Mouse (Mus musculus): ENCODE results near the gene Mapkapk3. TPM values are rescaled to one million over a fixed set of nuclear protein-coding genes. Genes with fewer than 3 reads are reported as not detected.

Mapkapk3 gene
- polyA plus RNA-seq, 1 experiment: 28.0 TPM

DNA sequence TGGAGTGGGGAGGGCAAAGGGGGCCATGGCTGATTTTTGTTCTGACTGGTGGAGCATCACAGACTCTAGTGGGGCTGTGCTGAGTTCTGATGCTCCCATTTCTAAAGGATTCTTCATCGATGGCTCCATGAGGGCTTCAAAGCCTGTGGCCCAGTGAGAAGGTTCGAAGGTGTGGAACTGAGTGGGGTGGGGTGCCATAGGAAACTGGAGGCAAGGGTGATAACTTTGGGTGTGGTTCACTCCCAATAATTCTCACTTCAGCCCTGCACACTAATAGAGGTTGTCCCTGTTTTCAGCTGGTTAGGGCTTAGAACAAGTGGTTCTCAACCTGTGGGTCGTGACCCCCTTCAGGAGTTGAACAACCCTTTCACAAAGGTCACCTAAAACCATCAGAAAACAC, 14.7 kb upstream of the Mapkapk3 start:
- no peak for DNase-seq (ENCODE audit: low read depth in 1 of 2, low spot score in 2 of 2)
- TF ChIP-seq CTCF (IDR thresholded peaks at IDR 0.05; ENCODE audit: extremely low read depth, insufficient read depth, insufficient read length, insufficient replicate concordance) (no peak), POLR2A (IDR thresholded peaks at IDR 0.05; ENCODE audit: low read depth, low read length) (no peak)
- WGBS: 78% methylated on average over 3 of the region's 3 CpGs
- Histone ChIP-seq H3K4me3 (ENCODE audit: extremely low read depth, insufficient read depth, insufficient read length) (no peak overlapping the region), H3K4me1 (ENCODE audit: control insufficient read depth, insufficient read depth, insufficient read length) (no peaks in the 10 kb centered on the region), H3K27ac (ENCODE audit: insufficient read depth, low read length) (no peak overlapping the region), H3K36me3 (ENCODE audit: control insufficient read depth, insufficient read depth, low read length) (no peaks in the 10 kb centered on the region), H3K27me3 (ENCODE audit: control insufficient read depth, insufficient read depth, low read length) (no peaks in the 10 kb centered on the region)

DNA sequence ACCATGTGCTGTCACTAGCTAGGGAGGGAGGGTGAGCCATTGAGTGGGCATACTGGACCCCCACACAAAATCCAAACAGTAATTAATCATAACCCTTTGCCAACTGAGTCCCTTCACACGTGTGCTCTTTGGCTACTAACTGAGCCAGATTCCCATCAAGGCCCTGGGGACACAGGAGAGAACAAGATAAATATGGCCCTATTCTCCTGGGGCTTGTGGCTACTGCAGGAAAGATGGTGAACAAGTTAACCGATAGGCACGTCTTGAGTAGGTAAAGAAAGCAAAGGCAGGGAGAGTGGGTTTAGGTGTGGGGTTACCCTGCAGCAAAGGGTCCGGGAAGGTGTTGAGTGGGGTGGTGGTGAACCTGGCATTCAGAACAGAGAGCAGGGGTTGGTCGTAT, 14.2 kb upstream of the Mapkapk3 start:
- Histone ChIP-seq H3K27ac (ENCODE audit: insufficient read depth, low read length) (no peak overlapping the region), H3K36me3 (ENCODE audit: control insufficient read depth, insufficient read depth, low read length) (no peaks in the 10 kb centered on the region), H3K4me3 (ENCODE audit: extremely low read depth, insufficient read depth, insufficient read length) (no peak overlapping the region), H3K4me1 (ENCODE audit: control insufficient read depth, insufficient read depth, insufficient read length) (no peaks in the 10 kb centered on the region), H3K27me3 (ENCODE audit: control insufficient read depth, insufficient read depth, low read length) (no peaks in the 10 kb centered on the region)
- TF ChIP-seq CTCF (IDR thresholded peaks at IDR 0.05; ENCODE audit: extremely low read depth, insufficient read depth, insufficient read length, insufficient replicate concordance): no peak
- TF ChIP-seq POLR2A (IDR thresholded peaks at IDR 0.05; ENCODE audit: low read depth, low read length): no peak
- DNase-seq (ENCODE audit: low read depth in 1 of 2, low spot score in 2 of 2): no peak
- 58% methylated on average over 5 of the region's 5 CpGs for WGBS

DNA sequence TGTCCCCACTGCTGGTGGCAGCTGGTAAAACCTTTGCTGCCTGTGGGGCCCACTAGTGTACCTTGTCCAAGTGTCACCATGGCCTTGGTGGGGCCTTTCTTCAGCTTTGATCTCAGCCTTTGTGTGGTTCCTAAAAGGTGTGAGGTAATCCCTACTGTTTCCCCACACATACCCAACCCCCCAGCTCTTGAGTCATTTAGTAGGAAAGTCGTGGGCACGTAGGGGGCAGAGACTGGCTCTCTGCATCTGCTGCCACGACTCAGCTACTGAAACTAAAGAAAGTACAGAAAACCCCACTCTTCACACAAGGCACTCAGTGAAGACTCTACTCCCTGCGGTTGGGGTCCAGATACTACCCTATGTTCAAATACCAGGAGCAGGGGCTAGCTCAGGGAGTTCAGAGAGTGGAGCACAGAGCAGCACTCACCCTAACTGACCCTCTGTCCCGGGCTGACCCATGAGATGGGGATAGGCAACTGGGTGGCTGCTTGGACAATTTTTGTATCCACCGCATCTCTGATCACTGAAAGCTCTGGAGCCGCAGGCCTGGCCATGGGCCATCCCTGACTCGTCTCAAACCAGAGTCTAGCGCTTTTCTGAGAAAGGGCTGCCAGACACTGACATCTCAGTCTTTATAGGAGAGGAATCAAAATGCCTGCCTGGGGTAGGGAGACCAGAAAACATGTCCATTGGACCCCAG, 13.6 kb upstream of the Mapkapk3 start:
- no peak for DNase-seq (ENCODE audit: low read depth in 1 of 2, low spot score in 2 of 2)
- no peaks in the 10 kb centered on the region for H3K27me3 ChIP-seq (ENCODE audit: control insufficient read depth, insufficient read depth, low read length)
- no peak overlapping the region for H3K27ac ChIP-seq (ENCODE audit: insufficient read depth, low read length)
- TF ChIP-seq POLR2A (IDR thresholded peaks at IDR 0.05; ENCODE audit: low read depth, low read length): no peak
- TF ChIP-seq CTCF (IDR thresholded peaks at IDR 0.05; ENCODE audit: extremely low read depth, insufficient read depth, insufficient read length, insufficient replicate concordance): no peak
- H3K4me1 ChIP-seq (ENCODE audit: control insufficient read depth, insufficient read depth, insufficient read length): no peaks in the 10 kb centered on the region
- no peak overlapping the region for H3K4me3 ChIP-seq (ENCODE audit: extremely low read depth, insufficient read depth, insufficient read length)
- WGBS: 71% methylated on average over 9 of the region's 9 CpGs
- no peaks in the 10 kb centered on the region for H3K36me3 ChIP-seq (ENCODE audit: control insufficient read depth, insufficient read depth, low read length)

DNA sequence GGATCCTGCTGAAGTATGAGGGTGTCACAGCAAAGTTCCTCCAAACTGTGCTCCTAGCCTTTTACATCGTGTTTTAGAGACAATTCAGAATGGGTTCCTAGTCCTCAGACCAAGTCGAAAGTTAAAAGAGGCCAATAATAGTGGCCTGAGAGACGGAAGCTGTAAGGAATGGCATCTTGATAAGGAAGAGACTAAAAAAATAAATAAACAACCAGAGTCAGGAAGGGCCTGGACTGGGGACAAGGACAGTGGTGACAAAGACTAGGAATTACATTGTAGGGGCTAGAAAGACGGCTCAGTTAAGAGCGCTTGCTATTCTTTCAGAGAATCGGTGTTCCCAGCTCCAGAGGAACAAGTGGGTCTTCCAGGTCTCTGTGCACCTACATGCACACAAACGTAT, 12.9 kb upstream of the Mapkapk3 start:
- no peak for DNase-seq (ENCODE audit: low read depth in 1 of 2, low spot score in 2 of 2)
- no peaks in the 10 kb centered on the region for H3K27me3 ChIP-seq (ENCODE audit: control insufficient read depth, insufficient read depth, low read length)
- no peaks in the 10 kb centered on the region for H3K36me3 ChIP-seq (ENCODE audit: control insufficient read depth, insufficient read depth, low read length)
- no peak overlapping the region for H3K27ac ChIP-seq (ENCODE audit: insufficient read depth, low read length)
- 87% methylated on average over 7 of the region's 7 CpGs for WGBS
- TF ChIP-seq POLR2A (IDR thresholded peaks at IDR 0.05; ENCODE audit: low read depth, low read length): no peak
- TF ChIP-seq CTCF (IDR thresholded peaks at IDR 0.05; ENCODE audit: extremely low read depth, insufficient read depth, insufficient read length, insufficient replicate concordance): no peak
- H3K4me1 ChIP-seq (ENCODE audit: control insufficient read depth, insufficient read depth, insufficient read length): no peaks in the 10 kb centered on the region
- H3K4me3 ChIP-seq (ENCODE audit: extremely low read depth, insufficient read depth, insufficient read length): no peak overlapping the region

DNA sequence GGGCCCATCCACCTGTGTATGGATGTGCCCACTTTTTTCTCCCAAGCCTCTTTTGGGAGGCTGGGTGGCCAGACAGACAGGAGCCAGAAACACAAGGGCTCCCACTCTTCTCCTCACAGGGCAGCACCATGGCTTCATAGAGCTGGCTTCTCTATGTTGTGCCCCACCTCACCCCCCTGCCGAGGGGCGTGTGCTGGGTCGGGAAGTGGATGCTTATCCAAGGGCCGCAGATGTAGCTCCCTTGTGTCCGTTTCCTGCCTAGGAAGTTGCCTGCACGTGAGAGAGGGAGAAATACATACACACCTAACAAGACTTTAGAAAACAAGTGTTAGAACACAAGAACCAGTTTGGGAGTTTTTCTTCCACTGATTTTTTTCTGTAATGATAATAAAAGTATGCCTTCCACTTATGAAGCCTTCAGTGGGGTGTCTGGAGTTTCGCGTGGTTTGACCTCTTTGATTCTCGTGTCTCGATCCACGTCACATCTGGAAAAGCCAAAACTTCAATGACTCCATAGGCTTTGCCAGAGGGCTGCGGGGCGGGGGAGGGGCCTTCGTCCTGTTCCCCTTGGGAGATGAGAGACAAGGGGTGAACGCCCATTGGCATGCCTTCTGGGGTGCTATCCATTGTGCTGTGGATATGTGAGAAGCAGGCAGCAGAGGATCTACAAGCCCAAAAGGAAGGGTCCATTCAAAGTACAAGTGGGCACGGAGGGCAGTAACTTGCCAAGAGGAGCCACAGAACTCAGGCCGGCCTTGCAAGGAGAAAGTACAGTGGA, 12.1 kb upstream of the Mapkapk3 start:
- Histone ChIP-seq H3K27ac (ENCODE audit: insufficient read depth, low read length) (no peak overlapping the region), H3K4me1 (ENCODE audit: control insufficient read depth, insufficient read depth, insufficient read length) (no peaks in the 10 kb centered on the region), H3K27me3 (ENCODE audit: control insufficient read depth, insufficient read depth, low read length) (no peaks in the 10 kb centered on the region), H3K4me3 (ENCODE audit: extremely low read depth, insufficient read depth, insufficient read length) (no peak overlapping the region), H3K36me3 (ENCODE audit: control insufficient read depth, insufficient read depth, low read length) (no peaks in the 10 kb centered on the region)
- 89% methylated on average over 17 of the region's 17 CpGs for WGBS
- no peak for DNase-seq (ENCODE audit: low read depth in 1 of 2, low spot score in 2 of 2)
- TF ChIP-seq CTCF (IDR thresholded peaks at IDR 0.05; ENCODE audit: extremely low read depth, insufficient read depth, insufficient read length, insufficient replicate concordance): no peak
- TF ChIP-seq POLR2A (IDR thresholded peaks at IDR 0.05; ENCODE audit: low read depth, low read length): no peak

DNA sequence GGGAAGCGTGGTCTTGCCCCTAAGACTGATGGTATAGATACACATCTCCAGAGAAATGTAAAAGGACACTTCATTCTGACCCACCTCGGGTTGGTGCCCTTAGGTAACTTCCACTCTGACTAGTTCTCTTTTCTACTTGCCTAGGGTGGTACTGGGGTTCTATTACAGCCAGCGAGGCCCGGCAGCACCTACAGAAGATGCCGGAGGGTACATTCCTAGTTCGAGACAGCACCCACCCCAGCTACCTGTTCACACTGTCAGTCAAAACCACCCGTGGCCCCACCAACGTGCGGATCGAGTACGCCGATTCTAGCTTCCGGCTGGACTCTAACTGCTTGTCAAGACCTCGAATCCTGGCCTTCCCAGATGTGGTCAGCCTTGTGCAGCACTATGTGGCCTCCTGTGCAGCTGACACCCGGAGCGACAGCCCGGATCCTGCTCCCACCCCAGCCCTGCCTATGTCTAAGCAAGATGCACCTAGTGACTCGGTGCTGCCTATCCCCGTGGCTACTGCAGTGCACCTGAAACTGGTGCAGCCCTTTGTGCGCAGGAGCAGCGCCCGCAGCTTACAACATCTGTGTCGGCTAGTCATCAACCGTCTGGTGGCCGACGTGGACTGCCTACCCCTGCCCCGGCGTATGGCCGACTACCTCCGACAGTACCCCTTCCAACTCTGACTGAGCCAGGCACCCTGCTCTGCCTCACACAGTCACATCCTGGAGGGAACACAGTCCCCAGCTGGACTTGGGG, 10.7 kb upstream of the Mapkapk3 start:
- TF ChIP-seq CTCF (IDR thresholded peaks at IDR 0.05; ENCODE audit: extremely low read depth, insufficient read depth, insufficient read length, insufficient replicate concordance) (no peak), POLR2A (IDR thresholded peaks at IDR 0.05; ENCODE audit: low read depth, low read length) (no peak)
- H3K27ac ChIP-seq (ENCODE audit: insufficient read depth, low read length): no peak overlapping the region; the same call in 1 of the 2 replicates
- H3K4me1 ChIP-seq (ENCODE audit: control insufficient read depth, insufficient read depth, insufficient read length): 0 out of 2 replicates have a peak, but pooled peaks cover 3% of the 10 kb centered on the region
- DNase-seq (ENCODE audit: low read depth in 1 of 2, low spot score in 2 of 2): no peak
- WGBS: 94% methylated on average over 30 of the region's 30 CpGs
- no peaks in the 10 kb centered on the region for H3K36me3 ChIP-seq (ENCODE audit: control insufficient read depth, insufficient read depth, low read length)
- no peaks in the 10 kb centered on the region for H3K27me3 ChIP-seq (ENCODE audit: control insufficient read depth, insufficient read depth, low read length)
- no peak overlapping the region for H3K4me3 ChIP-seq (ENCODE audit: extremely low read depth, insufficient read depth, insufficient read length)

All from spleen, adult 2 months (tissue).